Mouse (Mus musculus) adrenal gland, postnatal 36 days (tissue): ENCODE data around the gene Vps18. TPM values are rescaled to one million over a fixed set of nuclear protein-coding genes. Genes with fewer than 3 reads are reported as not detected.

ENCODE experiments used
- DNase-seq, 2 experiments: peaks; one replicate each; pipeline ENCODE4 v3.0.0; 2021; ENCODE audit warnings: mixed read lengths in 1 of 2
- total RNA-seq, 2 experiments: library from RNA; stranded (reverse); gene quantifications; 2 replicates each; pipeline ENCODE4 v1.2.3; 2021

Gene Vps18
- total RNA-seq, 2 experiments from 2014 or later: 20.4 to 24.5 TPM

GRCm38 (mm10) chr2:119321771-119322586, 33.4 kb downstream of the Vps18 start:
- no peak for DNase-seq

- DNase-seq: peak; percentile 46 to 55
Observed at GRCm38 (mm10) chr2:119322587-119323300, 34.2 kb downstream of the Vps18 start.

- no peak for DNase-seq
Observed at GRCm38 (mm10) chr2:119323866-119324575, 35.5 kb downstream of the Vps18 start.

DNA sequence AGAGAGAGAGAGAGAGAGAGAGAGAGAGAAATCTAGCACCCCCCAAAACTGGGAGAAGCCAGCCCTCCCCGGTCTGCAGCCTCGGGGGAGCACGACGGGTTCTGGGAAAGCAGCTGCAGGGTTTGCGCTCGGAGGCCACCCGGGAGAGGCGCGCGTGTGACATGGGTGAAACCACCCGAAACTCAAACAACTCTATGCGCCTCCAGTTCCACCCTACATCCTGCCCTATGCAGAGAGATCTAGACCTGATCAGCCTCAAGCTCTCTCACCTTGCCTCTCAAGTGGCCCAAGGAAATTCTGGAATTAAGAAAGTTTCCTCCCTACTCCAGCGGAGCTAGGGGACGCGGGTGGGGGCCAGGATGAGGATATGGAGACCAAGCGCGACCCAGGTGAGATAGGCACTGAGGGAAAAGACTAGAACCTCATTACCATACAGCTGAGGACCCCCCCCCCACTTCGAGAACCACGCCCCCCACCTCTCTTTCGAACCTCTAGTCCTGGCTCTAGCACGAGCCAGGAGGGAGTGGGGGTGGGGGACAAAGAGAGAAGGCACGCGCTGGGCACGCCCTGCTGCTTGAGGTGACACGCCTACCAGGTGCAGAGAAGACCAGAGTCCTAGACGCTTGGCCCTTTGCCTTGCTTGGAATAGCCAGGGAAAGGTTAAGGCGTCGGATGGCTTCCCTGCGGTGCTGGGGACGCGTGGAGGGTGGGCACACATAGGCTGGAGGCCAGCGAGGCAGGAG, 36.2 kb downstream of the Vps18 start:
- no peak for DNase-seq

DNA sequence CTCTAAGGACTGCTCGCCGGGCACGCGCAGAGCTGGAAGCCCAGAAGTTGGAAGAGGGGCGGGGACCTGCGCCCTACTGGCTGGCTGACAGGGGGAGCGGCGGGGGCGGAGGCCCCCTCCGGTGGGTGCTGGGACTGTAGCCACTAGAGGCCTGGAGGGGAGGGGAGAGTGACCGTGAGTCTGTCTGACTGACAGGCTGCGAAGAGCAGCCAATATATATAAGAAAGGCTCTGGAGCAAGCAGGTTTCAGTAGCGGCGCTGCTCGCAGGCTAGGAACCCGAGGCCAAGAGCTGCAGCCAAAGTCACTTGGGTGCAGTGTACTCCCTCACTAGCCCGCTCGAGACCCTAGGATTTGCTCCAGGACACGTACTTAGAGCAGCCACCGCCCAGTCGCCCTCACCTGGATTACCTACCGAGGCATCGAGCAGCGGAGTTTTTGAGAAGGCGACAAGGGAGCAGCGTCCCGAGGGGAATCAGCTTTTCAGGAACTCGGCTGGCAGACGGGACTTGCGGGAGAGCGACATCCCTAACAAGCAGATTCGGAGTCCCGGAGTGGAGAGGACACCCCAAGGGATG, 37.1 kb downstream of the Vps18 start, which contains the start of gene Dll4:
TSS of gene Dll4 (plus strand) at position 217 of the 576 bp plus-strand sequence.
- DNase-seq: peak; percentile 67 to 80

DNA sequence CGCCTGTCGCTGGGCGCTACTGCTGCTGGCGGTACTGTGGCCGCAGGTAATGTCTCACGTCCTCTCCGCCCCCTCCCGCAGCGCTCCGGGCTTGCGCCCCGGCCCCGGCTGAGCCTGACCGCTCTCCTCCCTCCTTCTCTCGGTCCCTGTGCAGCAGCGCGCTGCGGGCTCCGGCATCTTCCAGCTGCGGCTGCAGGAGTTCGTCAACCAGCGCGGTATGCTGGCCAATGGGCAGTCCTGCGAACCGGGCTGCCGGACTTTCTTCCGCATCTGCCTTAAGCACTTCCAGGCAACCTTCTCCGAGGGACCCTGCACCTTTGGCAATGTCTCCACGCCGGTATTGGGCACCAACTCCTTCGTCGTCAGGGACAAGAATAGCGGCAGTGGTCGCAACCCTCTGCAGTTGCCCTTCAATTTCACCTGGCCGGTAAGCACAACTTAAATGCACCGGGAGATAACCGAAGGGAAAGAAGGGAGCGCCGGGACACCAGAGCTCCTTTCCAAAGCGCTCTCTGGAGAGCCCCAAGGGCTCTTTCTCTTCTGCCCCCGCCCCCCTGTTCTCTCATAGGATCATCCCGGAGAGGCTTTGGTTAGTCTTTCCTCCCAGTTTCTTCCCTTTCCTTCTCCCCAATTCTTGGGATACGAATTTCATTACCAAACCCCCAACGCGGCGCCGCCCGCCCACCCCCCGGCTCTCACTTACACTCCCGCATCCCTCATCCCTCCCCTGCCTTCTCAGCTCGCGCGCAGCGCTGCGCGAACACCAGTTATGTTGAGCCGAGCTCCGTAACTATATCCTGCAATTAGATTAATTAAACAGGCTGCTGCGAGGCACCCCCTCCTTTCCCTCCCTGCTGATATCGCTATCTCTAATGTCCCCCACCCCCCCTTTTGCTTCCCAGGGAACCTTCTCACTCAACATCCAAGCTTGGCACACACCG, 37.9 kb downstream of the Vps18 start:
- peak in 1 of 2 experiments; percentile 34 for DNase-seq

DNA sequence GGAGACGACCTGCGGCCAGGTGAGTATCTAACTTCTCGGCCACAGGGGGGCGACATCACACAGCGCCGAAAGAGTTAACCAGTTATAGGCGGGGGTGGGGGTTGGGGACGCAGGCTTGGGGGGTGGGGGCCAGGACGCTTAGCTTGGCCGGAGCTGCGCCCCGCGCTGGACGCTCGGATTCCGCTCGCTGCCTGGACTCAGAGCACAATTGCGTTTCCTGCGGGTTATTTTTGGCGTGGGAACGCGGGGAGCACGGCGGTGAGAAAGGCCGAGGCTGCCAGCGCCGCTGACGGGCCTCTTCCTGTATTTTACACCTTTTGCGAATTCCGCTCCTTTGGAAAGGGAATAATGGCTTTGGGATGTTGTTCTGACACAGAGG, 38.6 kb downstream of the Vps18 start:
- peak; percentile 66 to 76 for DNase-seq

DNA sequence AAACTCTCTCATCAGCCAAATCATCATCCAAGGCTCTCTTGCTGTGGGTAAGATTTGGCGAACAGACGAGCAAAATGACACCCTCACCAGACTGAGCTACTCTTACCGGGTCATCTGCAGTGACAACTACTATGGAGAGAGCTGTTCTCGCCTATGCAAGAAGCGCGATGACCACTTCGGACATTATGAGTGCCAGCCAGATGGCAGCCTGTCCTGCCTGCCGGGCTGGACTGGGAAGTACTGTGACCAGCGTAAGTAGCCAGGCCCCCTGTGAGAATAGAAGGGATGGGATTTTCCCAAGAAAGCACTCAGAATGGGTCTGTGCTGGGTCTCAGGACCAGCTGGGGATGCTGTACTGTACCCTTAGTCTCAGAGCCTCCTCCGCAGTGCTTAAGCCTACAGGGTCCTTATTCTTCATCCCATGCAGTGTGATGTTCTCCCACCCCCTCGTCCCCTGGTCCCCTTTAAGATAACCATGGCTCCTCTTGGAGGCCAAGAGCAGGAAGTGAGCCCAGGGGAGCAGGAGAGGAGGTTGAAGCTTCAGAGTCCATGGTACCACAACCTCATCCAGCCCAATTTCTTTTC, 39.5 kb downstream of the Vps18 start:
- DNase-seq: no peak

- DNase-seq: no peak
Observed at GRCm38 (mm10) chr2:119328546-119328945, 40.0 kb downstream of the Vps18 start.

DNA sequence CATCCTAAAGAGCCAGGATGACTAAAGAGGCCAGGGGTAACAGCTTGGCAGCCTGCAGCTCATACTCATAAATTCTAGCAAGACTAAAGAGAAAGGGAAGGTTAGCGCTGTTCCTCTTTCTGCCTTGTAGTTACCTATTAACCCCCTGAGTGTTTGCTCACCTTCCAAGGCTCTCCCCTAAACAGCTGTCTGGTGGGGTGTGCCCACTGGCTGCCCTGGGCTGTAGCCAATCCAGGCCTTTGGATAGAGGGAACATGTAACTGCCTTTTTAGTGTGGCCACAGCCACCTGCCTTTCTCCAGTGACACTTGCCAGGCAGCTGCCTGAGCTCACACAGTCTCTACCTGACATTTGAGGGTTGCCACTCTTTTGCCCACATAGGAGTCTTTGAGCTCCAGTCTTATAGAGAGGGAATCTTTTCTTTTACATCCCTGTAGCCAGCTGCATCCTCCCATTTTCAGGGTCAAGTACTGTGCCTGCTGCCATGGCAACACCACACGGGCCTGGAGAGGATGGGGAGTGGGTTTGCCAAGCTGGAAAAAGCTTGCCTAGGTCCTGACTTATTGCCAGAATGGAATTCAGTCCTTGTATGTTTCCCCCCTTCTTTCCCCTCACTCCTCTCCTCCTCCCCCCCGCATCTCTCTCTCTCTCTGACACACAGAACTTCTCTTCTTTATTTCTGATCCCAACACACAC, 40.7 kb downstream of the Vps18 start:
- no peak for DNase-seq

DNA sequence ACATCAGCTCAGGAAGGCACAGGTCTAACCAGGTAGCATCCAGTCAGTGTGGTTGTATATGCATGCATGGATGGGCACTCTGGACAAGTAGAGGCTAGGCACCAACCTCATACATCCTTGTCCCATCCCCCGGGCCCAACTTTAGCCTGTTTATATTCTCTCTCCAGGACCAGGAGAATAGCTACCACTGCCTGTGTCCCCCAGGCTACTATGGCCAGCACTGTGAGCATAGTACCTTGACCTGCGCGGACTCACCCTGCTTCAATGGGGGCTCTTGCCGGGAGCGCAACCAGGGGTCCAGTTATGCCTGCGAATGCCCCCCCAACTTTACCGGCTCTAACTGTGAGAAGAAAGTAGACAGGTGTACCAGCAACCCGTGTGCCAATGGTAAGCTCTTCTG, 42.3 kb downstream of the Vps18 start:
- no peak for DNase-seq

GRCm38 (mm10) chr2:119332177-119332661, 43.7 kb downstream of the Vps18 start:
- DNase-seq: no peak

- DNase-seq: no peak
Observed at GRCm38 (mm10) chr2:119334135-119334534, 45.6 kb downstream of the Vps18 start.

DNA sequence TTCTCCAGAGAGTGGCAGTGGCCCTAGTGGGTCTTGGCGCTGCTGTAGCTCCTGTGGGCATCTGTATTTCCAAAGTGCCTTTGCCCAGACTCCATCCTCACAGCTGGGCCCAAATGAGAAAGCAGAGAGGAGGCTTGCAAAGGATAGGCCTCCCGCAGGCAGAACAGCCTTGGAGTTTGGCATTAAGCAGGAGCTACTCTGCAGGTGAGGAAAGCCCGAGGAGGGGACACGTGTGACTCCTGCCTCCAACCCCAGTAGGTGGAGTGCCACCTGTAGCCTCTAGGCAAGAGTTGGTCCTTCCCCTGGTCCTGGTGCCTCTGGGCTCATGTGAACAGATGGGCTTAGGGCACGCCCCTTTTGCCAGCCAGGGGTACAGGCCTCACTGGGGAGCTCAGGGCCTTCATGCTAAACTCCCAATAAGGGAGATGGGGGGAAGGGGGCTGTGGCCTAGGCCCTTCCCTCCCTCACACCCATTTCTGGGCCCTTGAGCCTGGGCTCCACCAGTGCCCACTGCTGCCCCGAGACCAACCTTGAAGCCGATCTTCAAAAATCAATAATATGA, 46.5 kb downstream of the Vps18 start:
- no peak for DNase-seq

- DNase-seq: no peak
Observed at GRCm38 (mm10) chr2:119335535-119335934, 47.0 kb downstream of the Vps18 start.

GRCm38 (mm10) chr2:119336002-119336401, 47.5 kb downstream of the Vps18 start:
- DNase-seq: no peak

DNA sequence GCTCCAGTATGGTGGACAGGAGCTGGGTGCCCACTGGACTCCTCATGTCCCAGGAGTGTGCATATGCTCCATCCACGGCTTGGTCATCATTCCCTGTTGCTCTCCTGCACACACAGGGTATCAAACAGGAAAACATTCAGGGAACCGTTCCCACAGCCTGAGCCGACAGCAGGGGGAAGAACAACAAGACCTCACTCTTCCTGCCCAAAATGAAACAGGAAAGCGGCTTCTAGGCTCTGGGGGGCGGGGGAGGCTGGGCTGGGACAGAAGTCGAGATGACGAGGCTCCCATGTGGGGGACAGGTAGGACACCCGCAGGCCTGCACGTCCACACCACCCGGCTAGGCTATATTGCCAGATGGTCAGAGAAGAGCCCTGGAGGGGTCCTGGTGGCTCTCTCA, 47.9 kb downstream of the Vps18 start:
- no peak for DNase-seq

- DNase-seq: peak; percentile 93 to 95
Observed at GRCm38 (mm10) chr2:119337425-119338265, 49.1 kb downstream of the Vps18 start.
